Mouse (Mus musculus) lung, postnatal 0 days (tissue): ENCODE data around the gene H2-M5.

ENCODE experiments used
- CTCF ChIP-seq: IDR thresholded peaks from 2 replicates; pipeline ENCODE4 v1.5.1; 2016; ENCODE audit warnings: antibody characterized with exemption, mild to moderate bottlenecking
- EP300 ChIP-seq: IDR thresholded peaks from 2 replicates; pipeline ENCODE4 v1.6.1; 2016; ENCODE audit warnings: antibody characterized with exemption, mild to moderate bottlenecking, control low read depth

- TF ChIP-seq CTCF (no peak), EP300 (no peak)
Observed at GRCm38 (mm10) chr17:37028212-37028611, 38.9 kb upstream of the H2-M5 start.
